Mouse (Mus musculus): ENCODE data around the gene H2al1a.

DNA sequence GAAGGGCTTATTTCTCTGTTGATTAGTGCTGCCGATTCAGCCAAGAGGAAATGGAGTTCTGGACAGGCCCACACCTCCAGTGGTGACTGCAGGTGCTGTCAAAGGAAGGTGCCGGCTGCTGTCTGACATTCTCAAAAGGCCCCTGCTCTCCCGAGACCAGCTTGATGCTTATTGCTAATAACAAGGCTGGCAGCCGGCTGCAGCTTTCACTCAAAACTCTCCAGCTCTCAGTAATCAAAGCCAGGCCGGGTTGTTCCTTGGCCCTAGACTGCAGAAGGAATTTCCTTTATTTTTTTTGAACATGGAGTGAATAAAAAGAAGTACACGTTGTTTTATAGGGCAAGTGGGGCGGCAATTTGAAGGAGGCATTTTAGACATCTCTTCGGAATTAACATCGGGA lies 46.7 kb downstream of the H2al1a start:
- TF ChIP-seq CTCF (IDR thresholded peaks at IDR 0.05; ENCODE audit: low read depth, low read length) (no peak), POLR2A (IDR thresholded peaks at IDR 0.05; ENCODE audit: borderline replicate concordance, low read depth, low read length) (no peak)

Data from bone marrow macrophage, adult 2 months (primary cell).